Mouse (Mus musculus) embryonic facial prominence, embryonic 15.5 days (tissue): ENCODE measurements around the gene Gm28041. TPM values are rescaled to one million over a fixed set of nuclear protein-coding genes. Genes with fewer than 3 reads are reported as not detected.

Experiments used
- ATAC-seq: fragments of 200-750 bp; cut with Nextera tagmentation; 2 replicates; pipeline ENCODE4 v1.8.0; 2017; ENCODE audit warnings: low read depth, moderate TSS enrichment; ENCODE audit not compliant: insufficient number of reproducible peaks, low FRiP score, low TSS enrichment
- H3K27ac ChIP-seq: fragments of 300-500 bp; sonication (generic); replicated peaks from 2 replicates; pipeline ENCODE4 v1.5.1; 2015; ENCODE audit warnings: mild to moderate bottlenecking, inconsistent platforms
- H3K27me3 ChIP-seq: fragments of 300-500 bp; sonication (generic); 2 replicates; pipeline ENCODE4 v1.6.1; 2015; ENCODE audit warnings: inconsistent platforms
- H3K36me3 ChIP-seq: fragments of 300-500 bp; sonication (generic); 2 replicates; pipeline ENCODE4 v1.6.1; 2015; ENCODE audit warnings: mild to moderate bottlenecking, inconsistent platforms
- H3K4me1 ChIP-seq: fragments of 300-500 bp; sonication (generic); 2 replicates; pipeline ENCODE4 v1.6.1; 2015; ENCODE audit warnings: inconsistent platforms
- H3K4me2 ChIP-seq: fragments of 300-500 bp; sonication (generic); replicated peaks from 2 replicates; pipeline ENCODE4 v1.6.1; 2015; ENCODE audit warnings: mild to moderate bottlenecking, inconsistent platforms
- H3K4me3 ChIP-seq: fragments of 300-500 bp; sonication (generic); replicated peaks from 2 replicates; pipeline ENCODE4 v1.5.1; 2015; ENCODE audit warnings: mild to moderate bottlenecking, inconsistent platforms
- H3K9ac ChIP-seq: fragments of 300-500 bp; sonication (generic); 2 replicates; pipeline ENCODE4 v1.6.1; 2015; ENCODE audit warnings: inconsistent platforms
- H3K9me3 ChIP-seq: fragments of 300-500 bp; sonication (generic); replicated peaks from 2 replicates; pipeline ENCODE4 v1.6.1; 2016; ENCODE audit warnings: inconsistent platforms
- WGBS: fragments of 180-500 bp; shearing (Covaris S2); methylation state at CpG from one replicate; pipeline ENCODE4 v1.1.7; 2015; 5-methylcytosine and 5-hydroxymethylcytosine counted together
- polyA plus RNA-seq: library from polyadenylated mRNA; unstranded; fragments of >200 nt; fragmentation: Nextera tagmentation; extraction: Ambion mirVana; gene quantifications from 2 replicates; pipeline ENCODE4 v1.2.1, GENCODE M21; 2015

The Gm28041 gene
- polyA plus RNA-seq, 1 experiment from 2014 or later: not detected

DNA sequence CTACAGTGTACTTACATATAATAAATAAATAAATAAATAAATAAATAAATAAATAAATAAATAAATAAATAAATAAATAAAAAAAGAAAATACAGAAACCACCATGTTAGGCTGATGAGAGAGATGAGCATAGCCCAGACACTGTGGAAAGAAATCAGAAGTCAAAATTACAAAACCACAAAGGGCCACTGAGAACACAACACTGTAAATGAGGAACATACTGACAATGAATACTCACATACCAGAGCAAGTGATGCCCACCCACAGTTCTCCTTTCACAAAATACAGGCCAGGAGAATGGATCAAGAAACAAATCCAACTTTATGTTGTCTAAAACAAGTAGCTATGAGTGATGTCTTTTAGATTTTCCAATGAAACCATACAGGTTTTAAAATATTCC, 23.7 kb downstream of the Gm28041 start:
- no peak overlapping the region for H3K4me3 ChIP-seq
- H3K9me3 ChIP-seq: no peaks in the 10 kb centered on the region
- H3K36me3 ChIP-seq: no peaks in the 10 kb centered on the region
- H3K4me1 ChIP-seq: no peaks in the 10 kb centered on the region
- no peak for ATAC-seq
- H3K27me3 ChIP-seq: no peaks in the 10 kb centered on the region
- no peak overlapping the region for H3K4me2 ChIP-seq
- no peak overlapping the region for H3K9ac ChIP-seq
- no peak overlapping the region for H3K27ac ChIP-seq

DNA sequence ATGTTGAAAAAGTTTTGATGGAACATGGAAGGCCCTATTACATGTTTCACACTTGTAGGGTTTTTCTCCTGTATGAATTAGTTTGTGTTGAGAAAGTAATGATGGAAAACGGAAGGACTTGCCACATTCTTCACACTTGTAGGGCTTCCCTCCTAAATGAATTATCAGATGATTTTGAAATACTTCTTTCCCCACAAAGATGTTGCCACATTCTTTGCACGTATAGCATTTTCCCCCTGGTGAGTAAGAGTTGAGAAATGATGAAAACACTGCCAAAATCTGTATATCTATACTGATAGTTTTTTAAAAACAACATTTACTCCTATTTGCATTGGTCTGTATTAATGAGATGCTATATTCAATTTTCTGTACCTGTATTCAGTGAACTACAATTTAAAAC, 32.1 kb downstream of the Gm28041 start:
- no peak for ATAC-seq
- no peaks in the 10 kb centered on the region for H3K4me1 ChIP-seq

DNA sequence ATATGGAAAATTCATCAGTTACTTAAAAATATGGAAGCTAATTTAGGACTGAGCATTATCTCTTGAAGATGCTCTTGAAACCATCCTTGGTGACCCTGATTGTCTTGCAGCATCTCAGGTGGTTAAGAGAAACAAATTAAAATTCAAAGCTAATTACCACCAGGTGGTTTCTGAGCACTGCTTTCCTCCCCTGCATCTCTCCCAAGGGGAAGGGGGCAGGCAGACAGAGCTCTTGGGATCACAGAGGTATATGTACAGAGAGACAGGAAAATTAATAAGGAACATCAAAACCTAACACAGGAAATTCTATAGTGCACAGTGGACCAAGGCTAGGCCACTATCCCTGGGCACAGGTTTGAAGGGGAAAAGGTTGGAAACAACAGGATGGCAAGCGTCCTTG, 42.7 kb downstream of the Gm28041 start:
- peak overlapping the region; percentile 42; the same call in 1 of the 2 replicates for H3K9ac ChIP-seq
- no peaks in the 10 kb centered on the region for H3K9me3 ChIP-seq
- H3K27me3 ChIP-seq: no peaks in the 10 kb centered on the region
- H3K4me1 ChIP-seq: peaks cover 6% of the 10 kb centered on the region; the same call in 1 of the 2 replicates
- peak overlapping the region; percentile 79 for H3K27ac ChIP-seq
- no peaks in the 10 kb centered on the region for H3K36me3 ChIP-seq
- peak overlapping the region; percentile 80 for H3K4me2 ChIP-seq
- H3K4me3 ChIP-seq: peak overlapping the region; percentile 60
- WGBS: 67% methylated on average over 1 of the region's 1 CpGs
- peak; percentile 54; the same call in 1 of the 2 replicates for ATAC-seq

More for the DNA sequence above, 32.1 kb downstream of the Gm28041 start:
- Histone ChIP-seq H3K27ac (no peak overlapping the region), H3K36me3 (0 out of 2 replicates have a peak, but pooled peaks cover 8% of the 10 kb centered on the region), H3K4me3 (no peak overlapping the region), H3K4me2 (no peak overlapping the region), H3K9ac (no peak overlapping the region), H3K9me3 (no peaks in the 10 kb centered on the region), H3K27me3 (no peaks in the 10 kb centered on the region)
- 85% methylated on average over 2 of the region's 2 CpGs for WGBS

DNA sequence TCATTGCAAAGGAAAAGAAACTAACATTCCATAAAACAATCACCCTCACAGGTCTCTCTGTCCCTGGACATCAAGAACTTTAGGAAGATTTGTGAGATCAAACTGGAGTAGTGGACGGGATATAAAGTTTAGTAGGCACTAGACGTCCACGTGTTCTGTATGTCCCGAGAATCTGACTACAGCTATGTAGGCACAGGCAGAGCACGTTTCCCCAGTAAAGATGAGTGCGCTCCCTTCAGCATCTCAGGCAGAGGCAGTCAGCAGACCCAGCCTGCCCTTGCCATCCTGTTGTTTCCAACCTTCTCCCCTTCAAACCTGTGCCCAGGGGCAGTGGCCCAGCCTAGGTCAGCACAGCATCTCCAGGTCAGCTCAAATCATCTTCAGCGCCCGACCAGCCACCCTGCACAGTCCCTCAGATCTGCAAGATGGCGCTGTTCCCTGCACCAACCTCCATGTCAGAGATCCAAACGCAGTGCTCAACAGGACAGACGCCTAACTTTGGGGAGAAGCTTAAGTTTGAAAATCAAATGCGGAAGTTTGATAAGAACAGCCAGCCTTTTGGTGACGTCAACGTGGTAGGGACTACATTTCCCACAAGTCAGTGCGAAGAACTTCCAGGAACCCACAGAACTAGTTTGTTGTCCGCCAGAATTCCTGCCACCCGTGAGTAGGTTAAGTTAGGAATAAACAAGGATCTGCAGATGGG, 43.4 kb downstream of the Gm28041 start, which contains the start of gene Zfp595:
Gene Zfp595, minus strand, starts transcription at position 552 of the 706 bp plus-strand sequence.
- 11% methylated on average over 17 of the region's 17 CpGs for WGBS
- peak within 1 kb of the TSS; percentile 80 for H3K4me2 ChIP-seq
- peaks cover 6% of the 10 kb centered on the region; the same call in 1 of the 2 replicates for H3K4me1 ChIP-seq
- no peaks in the 10 kb centered on the region for H3K36me3 ChIP-seq
- H3K27me3 ChIP-seq: no peaks in the 10 kb centered on the region
- peak within 1 kb of the TSS; percentile 79 for H3K27ac ChIP-seq
- H3K9ac ChIP-seq: peak within 1 kb of the TSS; percentile 42
- peak; percentile 91 for ATAC-seq
- H3K9me3 ChIP-seq: no peaks in the 10 kb centered on the region
- H3K4me3 ChIP-seq: peak within 1 kb of the TSS; percentile 60

GRCm38 (mm10) chr13:67306718-67307117, 68.8 kb downstream of the Gm28041 start:
- H3K27ac ChIP-seq: no peak overlapping the region
- ATAC-seq: no peak
- 27% methylated on average over 5 of the region's 5 CpGs for WGBS

GRCm38 (mm10) chr13:67305822-67306672, 69.5 kb downstream of the Gm28041 start, which contains the start of gene Zfp457:
Gene Zfp457 (minus strand): TSS chr13:67306485.
- Histone ChIP-seq H3K4me3 (peak within 1 kb of the TSS; percentile 63), H3K27me3 (no peaks in the 10 kb centered on the region), H3K4me1 (peaks cover 7% of the 10 kb centered on the region), H3K9me3 (no peaks in the 10 kb centered on the region), H3K4me2 (peak within 1 kb of the TSS; percentile 85), H3K27ac (no peak within 1 kb of the TSS), H3K36me3 (no peaks in the 10 kb centered on the region), H3K9ac (peak within 1 kb of the TSS; percentile 69)
- ATAC-seq: peak; percentile 97
- 8% methylated on average over 16 of the region's 16 CpGs for WGBS

More at GRCm38 (mm10) chr13:67306718-67307117, 68.8 kb downstream of the Gm28041 start:
- Histone ChIP-seq H3K36me3 (no peaks in the 10 kb centered on the region), H3K27me3 (no peaks in the 10 kb centered on the region), H3K9me3 (no peaks in the 10 kb centered on the region), H3K4me1 (peaks cover 7% of the 10 kb centered on the region), H3K4me3 (peak overlapping the region; percentile 63), H3K9ac (peak overlapping the region; percentile 69; the same call in 1 of the 2 replicates), H3K4me2 (peak overlapping the region; percentile 85)

Other genes with a start within 250 kb of the Gm28041 start
- 6.1 and 7.2 TPM in 2 replicates for gene Rsl1, start 202.6 kb downstream of the Gm28041 start, polyA plus RNA-seq
- 2.2 and 2.6 TPM in 2 replicates for gene Zfp455, start 181.2 kb downstream of the Gm28041 start, polyA plus RNA-seq
- gene Zfp458, start 97.3 kb downstream of the Gm28041 start, polyA plus RNA-seq: 1.7 and 2.3 TPM in 2 replicates
- gene Zfp457, start 69.2 kb downstream of the Gm28041 start, polyA plus RNA-seq: 0.45 and 1.1 TPM in 2 replicates
- gene Zfp595, start 43.2 kb downstream of the Gm28041 start, polyA plus RNA-seq: 2.1 and 2.6 TPM in 2 replicates
- not detected in 2 replicates for gene Gm28044, start 15.2 kb downstream of the Gm28041 start, polyA plus RNA-seq
- gene Zfp953, start 15.1 kb downstream of the Gm28041 start, polyA plus RNA-seq: 0.89 and 0.95 TPM in 2 replicates
- 1.7 and 1.8 TPM in 2 replicates for gene Zfp456, start 77 bp upstream of the Gm28041 start, polyA plus RNA-seq
- gene Zfp429, start 24.1 kb upstream of the Gm28041 start, polyA plus RNA-seq: 6.1 and 7.2 TPM in 2 replicates
- gene Zfp459, start 45.7 kb upstream of the Gm28041 start, polyA plus RNA-seq: 1.2 and 1.6 TPM in 2 replicates
- 10.1 and 10.7 TPM in 2 replicates for gene Zfp874a, start 75.9 kb upstream of the Gm28041 start, polyA plus RNA-seq
- 2.7 and 3.2 TPM in 2 replicates for gene Zfp874b, start 108.5 kb upstream of the Gm28041 start, polyA plus RNA-seq
- gene Zfp58, start 124.8 kb upstream of the Gm28041 start, polyA plus RNA-seq: 14.4 and 15.6 TPM in 2 replicates
- not detected in 2 replicates for gene Gm26965, start 150.4 kb upstream of the Gm28041 start, polyA plus RNA-seq
- gene Zfp87, start 150.4 kb upstream of the Gm28041 start, polyA plus RNA-seq: 24.6 TPM in 2 replicates
- gene Zfp748, start 178.1 kb upstream of the Gm28041 start, polyA plus RNA-seq: 10.5 and 11.8 TPM in 2 replicates
- gene Zfp729b, start 234.0 kb upstream of the Gm28041 start, polyA plus RNA-seq: 4.0 and 4.1 TPM in 2 replicates